Mouse (Mus musculus) heart, embryonic 14.5 days (tissue): ENCODE measurements around the gene Btn2a2. TPM values are rescaled to one million over a fixed set of nuclear protein-coding genes. Genes with fewer than 3 reads are reported as not detected.

ENCODE experiments used
- ATAC-seq: fragments of 200-750 bp; cut with Nextera tagmentation; 2 replicates; pipeline ENCODE4 v1.8.0; 2017; ENCODE audit warnings: low read depth, moderate TSS enrichment; ENCODE audit not compliant: insufficient number of reproducible peaks, insufficient read depth, low FRiP score
- H3K27ac ChIP-seq, 2 experiments: fragments of 200-500 bp in 1 of 2; fragments of 300-500 bp in 1 of 2; sonication (generic) in 1 of 2; replicated peaks in 1 of 2; 2 replicates each; pipeline ENCODE4 v1.5.1; 2012 to 2014; ENCODE audit warnings: low read depth in 2 of 2, low read length in 2 of 2, control low read depth in 1 of 2, mild to moderate bottlenecking in 1 of 2, mixed read lengths in 1 of 2; ENCODE audit not compliant: control insufficient read depth in 1 of 2, insufficient read depth in 1 of 2
- H3K27me3 ChIP-seq: fragments of 300-500 bp; sonication (generic); 2 replicates; pipeline ENCODE4 v1.6.1; 2014; ENCODE audit warnings: mild to moderate bottlenecking, low read length, control low read depth; ENCODE audit not compliant: control insufficient read depth, insufficient read depth
- H3K36me3 ChIP-seq: fragments of 300-500 bp; sonication (generic); 2 replicates; pipeline ENCODE4 v1.6.1; 2014; ENCODE audit warnings: mild to moderate bottlenecking, control low read depth, low read length, mixed read lengths; ENCODE audit not compliant: control insufficient read depth, insufficient read depth
- H3K4me1 ChIP-seq, 2 experiments: fragments of 200-500 bp in 1 of 2; fragments of 300-500 bp in 1 of 2; sonication (generic) in 1 of 2; 2 replicates each; pipeline ENCODE4 v1.6.1; 2012 to 2014; ENCODE audit warnings: low read length in 2 of 2, control low read depth in 1 of 2, mixed read lengths in 1 of 2; ENCODE audit not compliant: control insufficient read depth in 2 of 2, insufficient read depth in 2 of 2
- H3K4me2 ChIP-seq: fragments of 300-500 bp; sonication (generic); 2 replicates; pipeline ENCODE4 v1.6.1; 2014; ENCODE audit warnings: mild to moderate bottlenecking, low read length
- H3K4me3 ChIP-seq, 2 experiments: fragments of 200-500 bp in 1 of 2; fragments of 300-500 bp in 1 of 2; sonication (generic) in 1 of 2; 2 replicates each; pipeline ENCODE4 v1.5.1; 2012 to 2014; ENCODE audit warnings: low read length in 2 of 2, mild to moderate bottlenecking in 2 of 2, control low read depth in 1 of 2, low read depth in 1 of 2, moderate library complexity in 1 of 2; ENCODE audit not compliant: control insufficient read depth in 1 of 2, insufficient read depth in 1 of 2
- H3K9ac ChIP-seq: fragments of 300-500 bp; sonication (generic); 2 replicates; pipeline ENCODE4 v1.6.1; 2014; ENCODE audit warnings: mild to moderate bottlenecking, low read length
- H3K9me3 ChIP-seq: fragments of 300-500 bp; sonication (generic); 2 replicates; pipeline ENCODE4 v1.6.1; 2016; ENCODE audit warnings: low read length, control low read depth; ENCODE audit not compliant: control insufficient read depth
- WGBS: fragments of 180-500 bp; shearing (Covaris S2); extraction: QIAGEN DNeasy Blood & Tissue Kit; methylation state at CpG from one replicate; pipeline ENCODE4 v1.1.7; 2014; 5-methylcytosine and 5-hydroxymethylcytosine counted together
- polyA plus RNA-seq: library from polyadenylated mRNA; unstranded; fragments of >200 nt; fragmentation: Nextera tagmentation; extraction: Ambion mirVana; gene quantifications from 2 replicates; pipeline ENCODE4 v1.2.1, GENCODE M21; 2014

Gene Btn2a2
- polyA plus RNA-seq, 1 experiment from 2014 or later = 0.43 TPM

GRCm38 (mm10) chr13:23490863-23491262, 2.2 kb upstream of the Btn2a2 start:
- no peak overlapping the region for H3K4me3 ChIP-seq
- H3K36me3 ChIP-seq = no peaks in the 10 kb centered on the region
- H3K9ac ChIP-seq = no peak overlapping the region
- H3K27me3 ChIP-seq = peaks cover 6% of the 10 kb centered on the region; the same call in 1 of the 2 replicates
- H3K4me2 ChIP-seq = no peak overlapping the region
- H3K27ac ChIP-seq = no peak overlapping the region
- no peaks in the 10 kb centered on the region for H3K9me3 ChIP-seq
- WGBS = 10% methylated on average over 1 of the region's 1 CpGs
- peaks cover 4 to 10% of the 10 kb centered on the region in 2 experiments; a peak in 3 of 4 replicates for H3K4me1 ChIP-seq
- no peak for ATAC-seq

GRCm38 (mm10) chr13:23485271-23485670, 3.4 kb downstream of the Btn2a2 start:
- WGBS = 45% methylated on average over 5 of the region's 5 CpGs
- H3K27ac ChIP-seq = no peak overlapping the region
- no peak for ATAC-seq
- no peaks in the 10 kb centered on the region for H3K36me3 ChIP-seq
- no peak overlapping the region for H3K4me2 ChIP-seq
- no peak overlapping the region for H3K4me3 ChIP-seq
- no peaks in the 10 kb centered on the region for H3K9me3 ChIP-seq
- peaks cover 2% of the 10 kb centered on the region in 2 experiments; a peak in 1 of 4 replicates for H3K4me1 ChIP-seq
- peaks cover 6% of the 10 kb centered on the region; the same call in 1 of the 2 replicates for H3K27me3 ChIP-seq
- no peak overlapping the region for H3K9ac ChIP-seq

GRCm38 (mm10) chr13:23483153-23483552, 5.5 kb downstream of the Btn2a2 start:
- H3K4me3 ChIP-seq = no peak overlapping the region
- no peaks in the 10 kb centered on the region for H3K36me3 ChIP-seq
- no peak overlapping the region for H3K27ac ChIP-seq
- 84% methylated on average over 2 of the region's 2 CpGs for WGBS
- H3K9ac ChIP-seq = no peak overlapping the region
- 0 out of 4 replicates have a peak, but pooled peaks cover 0 to 2% of the 10 kb centered on the region in 2 experiments for H3K4me1 ChIP-seq
- H3K4me2 ChIP-seq = no peak overlapping the region
- peaks cover 6% of the 10 kb centered on the region; the same call in 1 of the 2 replicates for H3K27me3 ChIP-seq
- no peaks in the 10 kb centered on the region for H3K9me3 ChIP-seq
- ATAC-seq = no peak

GRCm38 (mm10) chr13:23475658-23476057, 13.0 kb downstream of the Btn2a2 start:
- ATAC-seq = no peak; the same call in 1 of the 2 replicates
- no peaks in the 10 kb centered on the region for H3K9me3 ChIP-seq
- H3K4me2 ChIP-seq = no peak overlapping the region
- no peaks in the 10 kb centered on the region for H3K36me3 ChIP-seq
- 0 out of 4 replicates have a peak overlapping the region, but pooled peaks of 1 of the 2 experiments have one; percentile 39 for H3K27ac ChIP-seq
- no peak overlapping the region for H3K9ac ChIP-seq
- no peaks in the 10 kb centered on the region for H3K27me3 ChIP-seq
- 38% methylated on average over 2 of the region's 2 CpGs for WGBS
- H3K4me3 ChIP-seq = no peak overlapping the region
- no peaks in the 10 kb centered on the region for H3K4me1 ChIP-seq

GRCm38 (mm10) chr13:23466911-23467310, 21.7 kb downstream of the Btn2a2 start:
- H3K9ac ChIP-seq = no peak overlapping the region
- no peak overlapping the region for H3K27ac ChIP-seq
- peaks cover 3 to 16% of the 10 kb centered on the region in 2 experiments; a peak in 3 of 4 replicates for H3K4me1 ChIP-seq
- ATAC-seq = no peak
- 0 out of 2 replicates have a peak overlapping the region, but pooled peaks have one; percentile 11 for H3K4me2 ChIP-seq
- no peaks in the 10 kb centered on the region for H3K9me3 ChIP-seq
- H3K27me3 ChIP-seq = no peaks in the 10 kb centered on the region
- no peaks in the 10 kb centered on the region for H3K36me3 ChIP-seq
- H3K4me3 ChIP-seq = no peak overlapping the region
- WGBS = 1% methylated on average over 9 of the region's 9 CpGs

GRCm38 (mm10) chr13:23466306-23466705, 22.4 kb downstream of the Btn2a2 start:
- peaks cover 3 to 16% of the 10 kb centered on the region in 2 experiments; a peak in 3 of 4 replicates for H3K4me1 ChIP-seq
- 46% methylated on average over 1 of the region's 1 CpGs for WGBS
- H3K9ac ChIP-seq = 0 out of 2 replicates have a peak overlapping the region, but pooled peaks have one; percentile 76
- no peaks in the 10 kb centered on the region for H3K27me3 ChIP-seq
- H3K36me3 ChIP-seq = no peaks in the 10 kb centered on the region
- H3K4me3 ChIP-seq = no peak overlapping the region; a peak in 1 of 4 replicates
- H3K9me3 ChIP-seq = no peaks in the 10 kb centered on the region
- ATAC-seq = no peak
- H3K4me2 ChIP-seq = peak overlapping the region; percentile 80
- H3K27ac ChIP-seq = no peak overlapping the region

GRCm38 (mm10) chr13:23465600-23466109, 23.0 kb downstream of the Btn2a2 start, which contains the start of gene Btn1a1:
Gene Btn1a1, minus strand, starts transcription at chr13:23465901.
- ATAC-seq = no peak
- Histone ChIP-seq H3K9ac (peak within 1 kb of the TSS; percentile 76), H3K27me3 (no peaks in the 10 kb centered on the region), H3K4me1 (peaks cover 3 to 16% of the 10 kb centered on the region in 2 experiments; a peak in 3 of 4 replicates), H3K4me2 (peak within 1 kb of the TSS; percentile 80), H3K36me3 (no peaks in the 10 kb centered on the region), H3K27ac (no peak within 1 kb of the TSS), H3K4me3 (peak within 1 kb of the TSS; percentile 62 to 66), H3K9me3 (no peaks in the 10 kb centered on the region)
- WGBS = 2% methylated on average over 7 of the region's 7 CpGs
